Mouse (Mus musculus) kidney, postnatal 0 days (tissue): ENCODE measurements around the gene Ubxn10. TPM values are rescaled to one million over a fixed set of nuclear protein-coding genes. Genes with fewer than 3 reads are reported as not detected.

Source experiments
- ATAC-seq: fragments of 200-750 bp; cut with Nextera tagmentation; replicated peaks from 2 replicates; pipeline ENCODE4 v1.8.0; 2017; ENCODE audit warnings: low read depth, moderate number of reproducible peaks, moderate TSS enrichment, moderate library complexity; ENCODE audit not compliant: low FRiP score
- DNase-seq: peaks from one replicate; pipeline ENCODE4 v3.0.0-alpha.2; 2016; ENCODE audit warnings: low spot score
- H3K27ac ChIP-seq: fragments of 300-500 bp; sonication (generic); 2 replicates; pipeline ENCODE4 v1.5.1; 2014; ENCODE audit warnings: mild to moderate bottlenecking
- H3K27me3 ChIP-seq: fragments of 300-500 bp; sonication (generic); 2 replicates; pipeline ENCODE4 v1.6.1; 2014; ENCODE audit warnings: low read length, mixed read lengths; ENCODE audit not compliant: insufficient read depth
- H3K36me3 ChIP-seq: fragments of 300-500 bp; sonication (generic); 2 replicates; pipeline ENCODE4 v1.6.1; 2014; ENCODE audit warnings: low read length, mixed read lengths; ENCODE audit not compliant: insufficient read depth
- H3K4me1 ChIP-seq: fragments of 300-500 bp; sonication (generic); replicated peaks from 2 replicates; pipeline ENCODE4 v1.6.1; 2014; ENCODE audit warnings: antibody characterized with exemption, low read length, mixed read lengths; ENCODE audit not compliant: insufficient read depth
- H3K4me2 ChIP-seq: fragments of 300-500 bp; sonication (generic); 2 replicates; pipeline ENCODE4 v1.6.1; 2014; ENCODE audit warnings: mild to moderate bottlenecking, low read length, moderate library complexity, mixed read lengths
- H3K4me3 ChIP-seq: fragments of 300-500 bp; sonication (generic); replicated peaks from 2 replicates; pipeline ENCODE4 v1.5.1; 2014; ENCODE audit warnings: low read depth, low read length
- H3K9ac ChIP-seq: fragments of 300-500 bp; sonication (generic); 2 replicates; pipeline ENCODE4 v1.6.1; 2014; ENCODE audit warnings: low read depth, low read length
- H3K9me3 ChIP-seq: fragments of 300-500 bp; sonication (generic); replicated peaks from 2 replicates; pipeline ENCODE4 v1.6.1; 2016; ENCODE audit warnings: low read length, inconsistent platforms, mixed read lengths
- CTCF ChIP-seq: IDR thresholded peaks from 2 replicates; pipeline ENCODE4 v1.5.1; 2016; ENCODE audit warnings: antibody characterized with exemption, low read depth, mild to moderate bottlenecking, moderate library complexity
- WGBS: fragments of 180-500 bp; shearing (Covaris S2); extraction: QIAGEN DNeasy Blood & Tissue Kit; methylation state at CpG from one replicate; pipeline ENCODE4 v1.1.7; 2014; 5-methylcytosine and 5-hydroxymethylcytosine counted together
- polyA plus RNA-seq: library from polyadenylated mRNA; unstranded; fragments of >200 nt; fragmentation: Nextera tagmentation; extraction: Ambion mirVana; gene quantifications from 2 replicates; pipeline ENCODE4 v1.2.1, GENCODE M21; 2015

The Ubxn10 gene
- polyA plus RNA-seq, 1 experiment from 2014 or later = 1.7 TPM

DNA sequence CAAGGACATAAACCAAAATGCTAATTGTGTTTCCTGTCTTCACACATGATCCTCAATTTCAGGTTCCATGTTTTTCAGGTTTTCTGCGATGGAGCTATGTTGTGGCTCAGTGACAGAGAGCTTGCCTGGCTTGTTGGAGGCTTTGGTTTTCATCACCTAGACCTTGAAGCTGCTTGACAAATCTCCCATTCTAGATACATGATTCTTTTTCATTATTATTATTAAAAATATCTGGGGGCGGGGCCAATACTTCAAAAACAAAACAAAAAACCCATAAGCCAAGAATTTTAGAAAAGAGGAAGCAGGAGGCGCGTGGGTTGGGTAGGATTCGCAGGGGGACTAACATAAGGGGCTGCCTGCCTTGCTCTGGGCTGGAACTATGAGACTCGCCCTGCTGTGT is 38.5 kb upstream of the Ubxn10 start, which contains the start of gene Pla2g2d:
TSS of gene Pla2g2d (plus strand) at position 301 of the 400 bp plus-strand sequence.
- no peak for ATAC-seq
- Histone ChIP-seq H3K27me3 (no peaks in the 10 kb centered on the region), H3K9ac (no peak within 1 kb of the TSS), H3K27ac (no peak within 1 kb of the TSS), H3K9me3 (no peaks in the 10 kb centered on the region), H3K4me2 (no peak within 1 kb of the TSS), H3K4me1 (peaks cover 6% of the 10 kb centered on the region), H3K36me3 (no peaks in the 10 kb centered on the region), H3K4me3 (no peak within 1 kb of the TSS)
- DNase-seq = no peak
- WGBS = 80% methylated on average over 6 of the region's 6 CpGs
- no peak for TF ChIP-seq CTCF

DNA sequence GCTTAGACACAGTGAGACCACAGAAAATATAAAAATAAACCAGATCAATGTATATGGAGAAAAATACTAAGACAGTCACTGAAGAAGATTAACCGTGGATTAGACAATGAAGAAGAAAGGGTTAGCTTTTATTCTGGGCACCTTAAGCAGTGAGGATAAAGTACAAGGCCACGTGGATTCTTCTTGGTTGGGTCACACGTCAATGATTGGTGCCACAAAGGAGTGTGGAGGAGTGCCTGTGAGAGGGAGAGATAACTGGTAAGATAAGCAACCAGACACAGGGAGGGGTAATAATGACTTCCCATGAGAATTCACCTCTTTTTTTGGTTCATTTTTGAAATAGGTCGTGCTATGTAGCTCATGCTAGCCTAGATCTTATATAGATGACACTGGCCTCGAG is 35.4 kb upstream of the Ubxn10 start:
- ATAC-seq = no peak
- WGBS = 73% methylated on average over 5 of the region's 5 CpGs
- Histone ChIP-seq H3K9me3 (no peaks in the 10 kb centered on the region), H3K36me3 (no peaks in the 10 kb centered on the region), H3K27me3 (no peaks in the 10 kb centered on the region), H3K27ac (no peak overlapping the region), H3K4me1 (no peaks in the 10 kb centered on the region), H3K4me2 (no peak overlapping the region), H3K9ac (no peak overlapping the region), H3K4me3 (no peak overlapping the region)
- TF ChIP-seq CTCF = no peak
- no peak for DNase-seq

DNA sequence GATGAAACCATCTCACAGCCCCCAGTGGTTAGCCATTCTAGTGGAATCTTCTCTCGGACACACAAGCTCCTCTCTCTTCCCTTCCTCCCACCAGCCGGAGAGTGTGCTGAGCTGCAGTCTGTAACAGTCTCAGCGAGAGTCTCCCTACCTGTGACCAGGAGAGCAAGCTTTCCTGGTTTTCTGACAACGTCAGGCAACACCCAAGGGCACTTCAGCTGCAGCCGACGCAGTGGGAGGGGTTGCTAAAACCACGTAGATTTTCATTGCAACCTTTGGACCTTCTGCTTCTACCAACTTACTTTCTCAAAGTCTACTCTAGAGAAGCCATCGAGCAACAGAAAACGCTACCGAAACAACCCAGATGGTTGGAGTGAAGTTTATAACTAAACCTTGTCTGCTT is 35.0 kb upstream of the Ubxn10 start:
- Histone ChIP-seq H3K27ac (no peak overlapping the region), H3K9ac (no peak overlapping the region), H3K4me3 (no peak overlapping the region), H3K4me2 (no peak overlapping the region), H3K4me1 (no peaks in the 10 kb centered on the region), H3K9me3 (no peaks in the 10 kb centered on the region), H3K36me3 (no peaks in the 10 kb centered on the region), H3K27me3 (no peaks in the 10 kb centered on the region)
- TF ChIP-seq CTCF = no peak
- 81% methylated on average over 10 of the region's 10 CpGs for WGBS
- DNase-seq (no peak), ATAC-seq (no peak)

DNA sequence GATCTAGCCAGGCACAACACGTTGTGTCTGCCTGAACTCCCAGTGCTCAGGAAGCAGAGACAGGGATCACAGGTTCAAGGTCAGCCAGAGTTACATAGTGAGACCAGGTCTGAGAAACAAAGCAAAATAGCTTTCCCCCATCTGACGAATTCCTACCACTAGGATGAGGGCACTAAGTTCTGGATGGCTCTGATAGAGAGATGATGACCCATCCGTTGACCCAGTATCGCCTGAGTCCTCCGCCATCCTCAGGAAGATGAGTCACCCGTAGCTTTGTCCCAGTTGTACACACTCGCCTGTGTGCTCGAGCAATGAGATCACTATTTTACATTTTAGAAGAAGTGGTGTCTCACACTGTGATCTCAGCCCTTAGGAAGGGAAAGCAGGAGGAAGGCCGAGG is 25.3 kb upstream of the Ubxn10 start:
- TF ChIP-seq CTCF = no peak
- Histone ChIP-seq H3K27me3 (no peaks in the 10 kb centered on the region), H3K4me2 (no peak overlapping the region), H3K36me3 (no peaks in the 10 kb centered on the region), H3K9ac (no peak overlapping the region), H3K27ac (no peak overlapping the region), H3K4me3 (no peak overlapping the region), H3K9me3 (no peaks in the 10 kb centered on the region), H3K4me1 (no peaks in the 10 kb centered on the region)
- WGBS = 64% methylated on average over 9 of the region's 9 CpGs
- ATAC-seq = no peak
- no peak for DNase-seq

DNA sequence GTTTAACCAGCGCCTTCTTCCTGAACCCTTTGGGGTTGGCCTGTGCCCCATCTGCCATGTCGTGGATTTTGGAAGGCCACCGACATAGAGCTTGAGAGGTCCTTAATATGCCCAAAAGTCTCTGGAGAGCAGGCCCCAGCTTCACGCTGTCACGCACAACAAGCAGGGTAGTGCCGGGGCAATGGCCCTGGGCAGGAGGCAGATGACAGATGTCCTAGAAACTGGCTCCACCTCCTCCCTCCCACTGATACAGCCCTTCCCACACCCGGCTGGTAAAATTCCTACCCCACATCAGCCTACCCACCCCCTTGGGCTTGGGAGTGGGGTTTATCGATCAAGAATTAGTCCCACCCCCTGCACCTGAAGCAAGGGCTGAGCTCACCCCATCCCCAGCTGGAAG is 20.4 kb upstream of the Ubxn10 start, which contains the start of gene Pla2g2f:
TSS of gene Pla2g2f (minus strand) at position 211 of the 400 bp plus-strand sequence.
- no peaks in the 10 kb centered on the region for H3K4me1 ChIP-seq

DNA sequence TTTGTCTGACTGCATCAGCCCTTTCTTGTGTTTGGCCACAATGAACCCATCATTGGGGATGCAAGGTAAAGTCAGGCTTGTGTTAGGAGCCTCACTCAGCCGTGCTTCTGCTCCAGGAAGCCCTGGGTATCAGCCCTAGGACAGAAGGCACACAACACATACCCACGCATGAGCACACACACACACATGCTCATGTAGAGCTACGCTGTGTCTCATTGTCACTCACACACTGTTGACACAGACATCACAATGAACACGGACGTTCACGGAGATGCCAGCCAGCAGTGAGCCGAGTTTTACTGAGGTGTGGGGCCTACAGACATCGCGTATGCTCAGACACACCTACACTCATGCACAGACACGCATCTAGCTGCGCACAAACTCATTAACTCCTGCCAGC is 19.0 kb upstream of the Ubxn10 start:
- DNase-seq = no peak
- no peaks in the 10 kb centered on the region for H3K4me1 ChIP-seq
- 85% methylated on average over 11 of the region's 11 CpGs for WGBS

More for the DNA sequence above, 20.4 kb upstream of the Ubxn10 start, which contains the start of gene Pla2g2f:
- H3K36me3 ChIP-seq = no peaks in the 10 kb centered on the region
- no peak within 1 kb of the TSS for H3K4me3 ChIP-seq
- no peaks in the 10 kb centered on the region for H3K9me3 ChIP-seq
- DNase-seq (no peak), ATAC-seq (no peak)
- 59% methylated on average over 8 of the region's 8 CpGs for WGBS
- H3K27me3 ChIP-seq = no peaks in the 10 kb centered on the region
- no peak within 1 kb of the TSS for H3K9ac ChIP-seq
- no peak for TF ChIP-seq CTCF
- H3K4me2 ChIP-seq = no peak within 1 kb of the TSS
- no peak within 1 kb of the TSS for H3K27ac ChIP-seq

DNA sequence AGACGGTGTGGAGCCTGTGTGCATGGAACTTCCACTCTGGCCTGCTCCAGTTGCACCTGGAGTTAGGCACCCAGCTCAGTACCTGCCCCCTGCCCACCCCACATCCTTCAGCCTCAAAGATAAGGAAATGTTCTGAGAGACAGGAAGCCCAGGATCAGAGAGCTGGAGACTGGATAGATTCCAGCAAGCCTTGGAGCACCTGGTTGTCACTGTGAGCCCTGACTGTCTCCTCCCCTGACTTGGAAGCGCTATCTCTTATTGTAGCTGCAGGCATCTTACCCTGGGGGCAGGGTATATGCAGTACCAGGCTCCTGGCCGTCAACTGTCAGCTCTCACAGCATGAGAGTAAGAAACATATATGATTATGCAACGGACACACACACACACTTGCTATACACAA is 18.5 kb upstream of the Ubxn10 start:
- Histone ChIP-seq H3K27me3 (no peaks in the 10 kb centered on the region), H3K4me2 (no peak overlapping the region), H3K9ac (no peak overlapping the region), H3K36me3 (no peaks in the 10 kb centered on the region), H3K4me1 (no peaks in the 10 kb centered on the region), H3K27ac (no peak overlapping the region), H3K9me3 (no peaks in the 10 kb centered on the region), H3K4me3 (no peak overlapping the region)
- 74% methylated on average over 4 of the region's 4 CpGs for WGBS
- ATAC-seq (no peak), DNase-seq (no peak)
- TF ChIP-seq CTCF = no peak

More for the DNA sequence above, 19.0 kb upstream of the Ubxn10 start:
- H3K4me3 ChIP-seq = no peak overlapping the region
- H3K9me3 ChIP-seq = no peaks in the 10 kb centered on the region
- no peak overlapping the region for H3K4me2 ChIP-seq
- no peaks in the 10 kb centered on the region for H3K27me3 ChIP-seq
- TF ChIP-seq CTCF = no peak
- H3K36me3 ChIP-seq = no peaks in the 10 kb centered on the region
- no peak overlapping the region for H3K27ac ChIP-seq
- no peak overlapping the region for H3K9ac ChIP-seq
- ATAC-seq = no peak
